Mouse (Mus musculus) cerebellum, postnatal 36 days (tissue): ENCODE data around the gene Rgs8.

Experiments used
- DNase-seq, 2 experiments: peaks; one replicate each; pipeline ENCODE4 v3.0.0; 2021 to 2022; ENCODE audit warnings: mixed read lengths in 2 of 2

The Rgs8 gene

DNA sequence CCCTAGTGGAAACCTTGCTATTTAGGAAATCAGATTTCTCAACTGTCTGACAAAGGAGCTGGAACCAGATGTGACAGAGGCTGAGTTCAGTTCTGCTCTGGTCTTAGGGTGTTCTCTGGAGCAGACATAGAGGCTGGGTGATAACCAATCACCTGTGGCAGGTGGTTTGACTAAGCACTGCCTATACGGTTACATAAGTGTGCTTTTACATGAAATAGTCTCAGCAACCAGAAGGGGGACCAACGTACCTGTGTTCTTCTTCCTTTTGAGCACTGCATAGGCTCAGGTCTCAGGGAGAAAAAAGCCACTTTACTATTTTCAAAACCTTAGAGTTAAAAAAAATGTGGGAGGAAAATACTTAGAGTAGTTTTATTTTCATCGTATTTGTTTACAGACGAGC is 22.8 kb downstream of the Rgs8 start:
- DNase-seq, result no peak

DNA sequence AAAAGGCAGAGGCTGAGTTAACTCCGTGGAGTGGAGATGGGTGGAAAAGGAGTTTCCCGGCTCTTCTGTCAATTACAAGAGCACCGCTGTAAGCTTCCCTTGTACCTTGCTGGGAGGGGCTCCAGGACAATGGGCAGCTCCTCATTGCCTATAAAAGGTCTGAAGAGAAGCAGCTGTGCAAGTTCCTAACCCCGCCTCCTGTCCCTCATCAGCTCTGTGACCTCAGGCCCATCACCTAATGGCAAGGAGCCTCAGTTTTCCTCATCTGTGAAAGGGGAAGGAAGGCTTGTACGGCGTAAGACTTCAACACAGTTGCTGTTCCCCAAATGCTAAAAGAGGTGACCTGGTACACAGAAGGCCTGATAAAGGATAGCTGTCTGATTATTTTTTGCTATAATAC is 24.8 kb downstream of the Rgs8 start:
- DNase-seq, result no peak

DNA sequence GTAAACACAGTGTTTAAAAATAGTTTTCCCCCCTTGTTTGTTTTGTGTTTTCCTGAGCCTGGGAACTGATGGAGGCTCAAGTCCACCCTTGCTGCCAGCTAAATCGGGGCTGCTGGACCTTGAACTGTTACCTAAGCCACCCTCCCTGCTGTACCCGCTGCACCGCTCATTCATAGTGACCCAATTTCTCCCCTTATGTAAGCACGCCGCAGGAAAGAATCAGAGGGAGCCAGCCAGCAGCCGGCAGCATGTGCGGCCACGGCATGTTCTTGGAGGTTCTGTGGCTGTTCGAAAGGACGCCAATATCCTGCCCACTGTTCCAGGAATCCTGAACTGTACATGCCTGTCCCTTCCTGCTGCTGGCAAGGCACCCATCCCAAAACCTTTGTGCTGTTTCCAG is 26.3 kb downstream of the Rgs8 start:
- DNase-seq, result peak; percentile 90 to 92

DNA sequence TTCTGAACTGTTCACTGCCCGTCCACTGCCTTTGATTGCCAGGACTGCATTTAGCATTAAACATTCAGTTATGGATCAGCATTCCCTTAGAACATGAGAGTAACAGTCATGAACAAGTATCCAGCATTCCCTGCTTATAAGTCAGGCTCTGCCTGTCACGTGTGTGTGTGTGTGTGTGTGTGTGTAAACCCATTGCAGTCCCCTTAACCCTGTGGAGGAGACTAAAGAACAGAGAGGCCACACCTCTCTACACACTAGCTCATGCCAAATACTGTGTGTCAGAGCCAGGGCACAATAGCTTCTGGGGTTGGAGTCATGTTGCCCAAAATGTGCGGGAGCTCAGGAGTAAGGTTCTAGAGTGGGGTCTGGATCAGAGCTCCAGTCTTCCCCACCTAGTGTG is 26.8 kb downstream of the Rgs8 start:
- no peak for DNase-seq

DNA sequence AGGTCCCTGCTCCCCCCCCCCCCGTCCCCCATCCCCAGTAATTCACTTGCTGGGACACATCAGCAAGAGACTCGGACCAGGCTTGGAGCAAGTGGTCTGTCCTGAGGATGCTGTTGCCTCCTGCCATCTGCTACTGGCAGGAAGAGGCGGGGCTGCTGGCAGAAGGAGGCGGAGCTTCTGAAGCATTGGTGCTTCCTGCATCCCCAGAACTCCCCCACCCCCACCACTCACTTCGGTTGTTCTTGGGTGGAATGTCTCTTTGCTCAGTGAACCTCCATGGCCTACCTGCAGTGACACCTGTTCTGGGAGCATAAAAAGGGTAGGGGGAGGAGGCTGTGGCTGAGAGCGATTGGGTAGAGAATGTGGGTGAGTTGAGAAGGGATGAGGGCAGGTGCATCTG is 27.5 kb downstream of the Rgs8 start:
- no peak for DNase-seq

DNA sequence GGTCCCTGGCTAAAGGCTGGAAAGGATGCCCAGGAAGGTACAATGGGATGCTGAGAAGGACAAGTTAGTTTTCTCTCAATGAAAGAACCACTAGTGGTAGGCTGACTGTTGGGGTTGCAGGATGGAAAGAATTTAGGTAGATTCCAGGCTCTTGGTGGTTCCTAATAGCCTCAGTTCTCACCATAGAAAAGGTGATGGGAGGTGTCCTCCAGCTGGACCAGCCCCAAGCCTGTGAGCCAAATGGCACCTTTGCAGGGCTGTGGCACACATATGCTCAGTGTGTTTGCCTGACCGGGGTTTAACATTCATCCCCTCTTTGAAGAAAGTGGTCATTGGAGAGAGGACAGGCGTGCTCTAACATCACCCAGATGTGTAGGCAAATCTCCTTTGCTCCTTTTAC is 28.2 kb downstream of the Rgs8 start:
- DNase-seq, result peak; percentile 72 to 76

DNA sequence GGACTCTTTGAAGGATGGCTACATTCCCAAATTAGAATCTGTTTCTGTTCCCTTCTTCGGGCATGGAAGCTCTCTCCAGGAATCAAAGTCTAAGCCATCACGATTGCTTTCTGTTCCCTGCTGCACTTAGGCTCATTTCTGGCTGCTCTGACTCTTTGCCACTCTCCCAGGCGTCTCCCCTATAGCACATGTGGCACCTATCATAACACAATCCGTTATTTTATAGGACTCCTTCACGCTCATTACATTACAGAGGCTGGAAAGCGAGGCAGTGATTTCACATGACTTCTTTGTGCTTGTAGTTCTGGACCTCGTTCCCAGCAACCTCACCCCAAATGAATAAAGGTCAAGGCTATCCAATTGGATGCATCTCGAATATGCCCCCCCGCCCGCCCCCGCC is 30.4 kb downstream of the Rgs8 start:
- no peak for DNase-seq

DNA sequence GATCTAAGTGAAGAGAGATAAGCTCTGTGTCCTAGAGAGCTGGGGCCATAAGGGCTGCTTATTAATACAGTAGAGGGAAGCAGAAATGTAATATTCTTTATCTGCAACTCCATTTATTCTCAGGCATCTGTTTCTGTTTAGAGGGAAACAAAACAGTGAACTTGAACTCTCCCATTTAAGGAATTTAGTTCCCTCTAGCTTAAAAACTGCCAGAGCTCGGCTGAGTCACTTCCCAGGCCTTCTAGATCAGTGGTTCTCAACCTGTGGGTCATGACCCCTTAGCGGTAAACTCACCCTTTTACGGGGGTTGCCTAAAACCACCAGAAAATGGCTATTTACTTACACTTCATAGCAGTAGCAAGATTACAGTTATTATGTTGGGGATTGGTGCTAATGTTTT is 32.8 kb downstream of the Rgs8 start:
- DNase-seq, result no peak

DNA sequence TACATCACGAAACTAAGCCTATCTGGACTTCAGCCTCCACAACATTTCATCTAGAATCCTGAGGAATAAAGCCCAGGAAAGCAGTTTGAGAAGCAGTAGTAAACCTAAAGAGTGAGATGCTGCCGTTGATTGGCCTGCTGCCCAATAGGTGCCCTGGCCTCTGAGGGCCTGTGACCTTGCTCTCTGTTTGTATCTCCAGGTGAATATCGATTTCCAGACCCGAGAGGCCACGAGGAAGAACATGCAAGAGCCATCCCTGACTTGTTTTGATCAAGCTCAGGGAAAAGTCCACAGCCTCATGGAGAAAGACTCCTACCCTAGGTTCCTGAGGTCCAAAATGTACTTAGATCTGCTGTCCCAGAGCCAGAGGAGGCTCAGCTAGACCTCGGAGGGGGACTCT is 39.7 kb downstream of the Rgs8 start:
- DNase-seq, result no peak

DNA sequence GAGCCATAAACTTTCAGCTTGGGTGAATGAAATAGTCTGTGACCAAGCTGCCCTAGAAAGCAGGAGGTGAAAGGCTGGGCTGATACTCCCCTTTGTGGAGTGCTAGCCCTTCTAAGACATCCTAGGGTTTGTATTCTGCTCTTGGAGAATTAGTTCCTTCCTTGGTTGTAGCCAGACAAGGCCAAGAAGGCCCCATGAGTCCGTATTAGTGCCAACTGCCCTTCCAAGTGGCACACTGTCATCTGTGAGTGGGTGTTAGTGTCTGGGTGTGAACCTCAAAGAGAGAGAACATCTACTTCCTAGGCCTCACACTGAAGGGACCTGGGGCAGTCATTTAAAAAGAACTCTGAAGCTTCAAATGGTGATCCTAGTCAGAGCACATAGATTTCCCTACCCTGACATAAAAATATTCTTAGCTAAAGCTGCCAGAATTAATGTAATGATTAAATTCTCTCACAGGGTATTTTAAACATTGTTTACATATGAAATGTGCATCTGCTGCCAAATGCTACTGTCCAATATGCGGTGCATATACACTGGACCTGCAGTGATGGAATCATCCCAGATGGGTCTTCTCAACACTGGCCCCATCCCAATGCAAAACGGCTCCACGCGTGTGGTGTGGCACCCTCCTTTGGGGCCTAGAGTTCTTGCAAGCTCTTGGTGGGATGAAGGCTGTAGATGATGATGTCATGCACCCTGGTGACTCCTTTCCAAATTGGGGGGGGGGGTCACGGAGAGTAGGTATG is 41.7 kb downstream of the Rgs8 start:
- peak in 1 of 2 experiments; percentile 23 for DNase-seq

DNA sequence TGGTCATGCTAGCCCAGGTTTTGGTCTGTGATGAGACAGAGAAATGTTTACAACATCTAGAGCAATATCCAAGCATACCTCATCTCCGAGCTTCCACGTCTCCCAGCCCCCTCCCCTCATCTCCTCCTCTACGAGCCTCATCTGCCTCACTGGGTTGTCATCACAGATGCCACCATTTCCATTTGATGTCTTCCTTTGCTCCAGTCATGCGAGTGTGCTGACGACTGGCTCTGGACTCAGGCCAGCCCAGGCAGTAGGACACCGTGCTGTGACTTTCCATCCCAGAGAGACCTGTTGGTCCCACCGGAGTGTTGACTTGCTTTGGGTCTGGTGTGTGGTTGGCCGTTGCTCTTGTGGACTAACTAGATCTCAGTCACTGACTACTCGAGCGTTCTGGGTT is 42.6 kb downstream of the Rgs8 start:
- DNase-seq, result no peak

DNA sequence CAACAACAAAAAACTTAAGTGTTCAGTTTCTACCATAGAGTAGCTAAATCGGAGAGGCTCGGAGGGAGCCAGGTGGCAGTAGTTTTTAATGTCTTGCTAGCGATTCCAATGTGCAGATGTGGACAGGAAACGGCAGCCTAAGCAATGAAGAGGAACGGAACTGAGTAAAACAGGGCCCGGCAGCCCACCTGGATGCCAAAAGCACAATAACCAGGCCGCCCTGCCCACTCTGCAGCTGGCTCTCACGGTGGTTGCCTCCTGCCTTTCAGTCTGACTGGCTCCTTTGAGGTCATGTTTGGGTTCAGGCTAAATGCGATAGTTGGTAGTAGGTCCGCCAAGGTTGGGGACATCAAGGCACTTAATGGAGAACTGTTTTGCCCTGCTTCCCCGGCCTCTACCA is 43.3 kb downstream of the Rgs8 start:
- no peak for DNase-seq

DNA sequence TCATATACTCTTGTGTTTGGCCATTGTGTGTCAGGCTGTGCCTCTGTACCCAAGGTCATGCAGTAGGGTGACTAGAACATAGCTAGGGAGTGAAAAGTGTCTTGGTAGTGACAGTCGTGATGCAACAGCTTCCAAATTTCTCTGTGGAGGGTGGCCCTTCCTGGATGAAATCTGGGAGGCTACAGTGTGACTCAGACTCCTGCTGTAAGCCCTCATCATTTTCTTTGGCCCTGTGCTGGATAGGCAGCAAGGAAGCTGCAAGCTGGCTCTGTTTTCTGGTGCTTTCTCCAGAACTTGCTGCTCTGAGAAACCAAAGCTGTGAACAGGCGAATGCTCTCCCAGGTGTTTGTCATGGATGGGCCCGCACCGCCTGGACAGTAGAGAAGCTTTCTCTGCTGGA is 43.7 kb downstream of the Rgs8 start:
- no peak for DNase-seq

DNA sequence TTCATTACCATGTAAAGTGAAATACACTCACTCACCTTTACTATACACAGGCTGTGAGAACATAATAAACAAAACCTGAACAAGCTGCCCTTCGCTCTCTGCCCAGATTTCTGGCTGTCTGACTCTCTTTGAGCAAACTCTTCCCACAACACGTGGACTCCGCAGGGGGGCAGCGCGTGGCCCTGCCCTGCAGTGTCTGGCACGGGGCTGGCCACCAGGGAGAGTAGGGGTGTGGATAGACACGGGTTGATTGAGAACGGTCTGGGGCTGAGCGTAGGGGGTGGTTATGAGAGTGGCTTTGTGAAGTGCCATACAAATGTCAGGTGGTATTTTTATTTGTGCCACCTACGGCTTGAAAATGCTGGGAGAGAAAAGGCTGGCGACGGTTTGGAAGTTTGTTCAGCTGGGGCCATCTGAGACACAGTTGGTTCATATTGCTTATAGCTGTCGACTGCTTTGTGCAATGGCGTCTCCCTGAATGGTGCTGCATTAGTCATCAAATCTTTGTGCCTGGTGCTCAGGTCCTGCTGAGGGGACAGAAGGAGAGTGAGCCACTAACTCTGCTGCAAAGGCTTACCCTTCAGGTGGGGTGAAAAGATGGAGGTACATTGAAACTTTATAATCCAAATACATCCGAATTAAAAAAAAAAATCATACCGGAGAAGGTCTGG is 44.9 kb downstream of the Rgs8 start:
- peak; percentile 62 to 69 for DNase-seq

DNA sequence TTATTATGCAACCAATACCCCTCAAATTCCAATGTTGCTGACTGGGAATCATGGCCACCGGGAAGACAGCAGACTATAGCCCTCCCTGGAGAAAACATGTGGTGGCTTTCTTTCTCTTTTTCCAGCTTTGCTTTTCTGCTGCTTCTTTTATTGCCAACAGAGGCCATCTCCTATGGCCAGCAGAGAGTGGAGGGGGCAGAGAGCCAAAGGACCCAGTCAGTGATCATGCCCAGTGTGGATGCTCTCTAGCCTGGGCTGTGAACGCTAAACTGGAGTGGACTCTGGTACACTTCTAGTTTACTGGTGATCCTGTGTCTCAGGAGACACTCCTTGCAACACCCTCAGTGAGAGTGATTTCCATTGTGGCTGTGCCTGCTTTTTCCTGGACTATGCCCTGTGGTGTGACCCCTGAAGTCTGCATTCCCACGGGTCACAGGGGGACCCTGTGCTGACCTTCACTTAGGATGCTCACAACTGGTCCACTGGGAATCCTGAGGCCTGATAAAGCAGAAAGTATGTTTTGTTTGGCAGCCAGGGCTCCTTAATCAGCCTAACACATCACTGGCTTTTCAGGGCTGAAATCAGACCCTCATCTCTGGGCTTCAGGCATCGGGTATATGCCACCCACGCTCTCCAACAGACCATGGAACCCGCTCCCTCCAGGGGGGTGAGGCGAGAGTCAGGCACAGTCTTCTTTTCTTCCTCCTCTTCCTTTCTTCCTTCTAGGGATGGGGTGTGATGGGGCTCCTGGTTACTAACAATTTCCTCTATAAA is 45.7 kb downstream of the Rgs8 start:
- DNase-seq, result peak in 1 of 2 experiments; percentile 22

DNA sequence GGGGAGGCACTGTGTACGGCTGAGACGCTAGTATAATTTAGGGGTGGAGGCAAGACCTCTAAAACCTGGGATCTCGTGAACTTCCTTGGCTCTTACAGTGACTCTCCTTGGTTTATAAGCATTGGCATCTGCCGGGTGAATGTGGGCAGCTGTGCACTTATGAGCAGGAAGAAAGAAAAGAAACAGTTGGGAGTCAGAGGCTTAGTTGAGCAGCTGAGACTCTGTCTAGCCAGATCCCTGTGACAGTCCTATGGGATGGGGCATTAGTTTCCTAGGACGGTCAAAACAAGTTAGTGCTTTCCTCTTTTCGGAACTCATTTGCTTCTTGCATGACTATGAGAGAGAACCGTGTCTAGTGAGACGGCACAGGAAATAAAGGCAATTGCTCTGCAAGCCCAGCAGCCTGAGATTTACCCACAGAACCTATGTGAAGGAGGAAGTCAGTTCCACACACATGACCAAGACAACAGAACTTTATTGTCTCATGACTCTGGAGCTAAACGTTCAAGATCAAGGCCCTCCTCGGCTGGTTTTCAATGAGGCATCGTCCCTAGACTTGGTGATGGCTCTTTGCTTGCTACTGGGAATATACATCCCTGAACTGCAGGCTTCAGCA is 47.7 kb downstream of the Rgs8 start:
- DNase-seq, result no peak

DNA sequence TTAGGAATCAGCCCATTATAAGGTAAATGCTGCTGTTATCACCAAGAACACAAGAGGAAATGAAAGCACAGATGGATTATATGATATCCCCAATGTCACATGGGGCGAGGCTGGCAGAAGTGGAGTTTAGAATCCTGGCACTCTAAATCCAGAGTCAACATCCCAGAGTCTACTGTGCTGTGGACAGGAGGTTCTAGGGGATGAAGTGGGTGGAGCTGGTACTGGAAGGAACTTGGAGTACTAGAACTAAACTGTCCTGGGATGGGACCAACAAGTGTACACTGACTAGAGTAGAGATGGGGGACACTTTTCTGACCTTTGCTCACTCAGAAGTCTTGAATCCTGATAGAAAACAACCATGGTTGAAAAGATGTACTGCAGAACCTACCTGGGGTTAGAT is 48.6 kb downstream of the Rgs8 start:
- DNase-seq, result no peak

DNA sequence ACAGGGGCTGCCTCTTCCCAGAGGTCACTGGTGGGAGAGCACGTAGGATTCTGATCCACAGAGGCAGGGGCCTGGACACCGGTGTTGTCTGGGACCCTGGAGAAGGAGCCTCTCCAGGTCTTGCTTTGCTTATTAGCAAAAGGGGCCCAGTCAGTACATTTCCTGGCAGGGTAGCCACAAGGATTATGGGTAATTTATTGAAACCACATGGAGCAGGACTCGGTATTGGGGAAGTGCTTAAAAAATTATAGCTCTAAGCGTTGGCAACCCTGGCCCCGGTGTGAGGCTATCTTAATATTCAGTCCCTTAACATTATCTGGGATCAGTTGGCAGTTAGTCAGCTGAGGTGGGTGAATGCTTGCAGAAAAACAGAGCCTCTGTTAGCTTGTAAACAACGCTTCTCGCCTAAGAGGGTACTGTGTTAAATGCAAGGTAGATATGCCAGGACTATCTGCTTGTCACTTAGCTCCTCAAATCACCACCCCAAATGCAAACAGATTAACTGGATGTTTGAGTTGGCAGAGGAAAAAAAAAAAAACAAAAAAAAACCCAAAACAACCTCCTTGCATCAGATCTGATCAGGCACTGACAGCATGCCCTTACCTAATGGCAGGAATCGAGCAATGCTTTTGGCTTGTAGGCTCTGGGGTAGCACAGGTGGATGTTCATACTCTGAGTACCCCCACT is 49.5 kb downstream of the Rgs8 start:
- no peak for DNase-seq

DNA sequence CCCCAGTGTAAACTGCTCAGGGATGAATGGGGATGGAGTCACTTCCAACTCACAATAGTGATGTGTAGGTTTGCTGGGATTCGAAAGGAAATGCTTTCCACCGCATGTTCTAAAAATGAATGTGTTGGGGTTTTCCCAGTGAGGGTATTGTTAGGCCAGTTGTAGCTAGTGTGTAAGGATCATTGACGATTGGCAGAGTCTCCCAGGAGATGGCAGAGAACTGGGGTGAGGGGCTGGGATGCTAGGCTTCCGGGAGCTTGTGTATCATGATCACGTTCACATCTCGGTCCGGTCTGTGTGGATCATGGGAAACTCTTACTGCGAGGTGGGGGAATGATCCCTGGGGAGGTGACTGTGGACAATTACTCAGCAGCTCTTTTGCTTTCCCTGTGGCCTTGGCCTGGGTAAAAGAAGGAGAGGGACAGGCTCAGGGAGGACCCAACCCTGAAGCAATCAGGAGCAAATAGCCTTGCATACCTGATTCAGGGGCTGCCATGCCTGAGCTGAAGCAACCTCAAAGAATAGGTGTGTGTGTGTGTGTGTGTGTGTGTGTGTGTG is 50.1 kb downstream of the Rgs8 start:
- DNase-seq, result no peak

DNA sequence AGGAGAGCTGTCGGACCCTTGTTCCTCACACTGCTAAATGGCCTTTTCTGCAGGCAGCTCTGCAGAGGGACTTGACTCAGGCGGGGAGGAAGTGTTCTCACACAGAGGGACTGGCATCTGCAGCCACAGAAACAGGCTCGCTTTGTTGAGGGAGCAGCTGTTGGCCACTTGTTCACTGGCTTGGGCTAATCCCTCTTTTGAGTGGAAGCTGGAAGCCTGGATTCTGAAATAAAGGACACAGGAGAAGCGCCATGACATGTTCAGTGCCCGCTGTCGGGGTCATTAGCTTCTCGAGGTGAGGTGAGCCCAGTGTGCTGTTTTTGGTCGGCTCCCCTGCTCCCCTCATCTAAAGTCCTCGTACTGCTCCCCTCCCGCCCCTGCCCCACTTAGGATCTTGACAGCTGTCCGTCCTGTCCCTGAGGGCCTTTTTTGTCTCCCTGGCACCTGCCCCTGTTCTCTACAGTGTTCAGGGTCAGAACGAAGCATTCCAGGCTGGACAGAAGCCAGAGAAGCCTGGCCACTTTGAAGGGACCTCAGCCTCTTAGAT is 50.7 kb downstream of the Rgs8 start:
- no peak for DNase-seq

DNA sequence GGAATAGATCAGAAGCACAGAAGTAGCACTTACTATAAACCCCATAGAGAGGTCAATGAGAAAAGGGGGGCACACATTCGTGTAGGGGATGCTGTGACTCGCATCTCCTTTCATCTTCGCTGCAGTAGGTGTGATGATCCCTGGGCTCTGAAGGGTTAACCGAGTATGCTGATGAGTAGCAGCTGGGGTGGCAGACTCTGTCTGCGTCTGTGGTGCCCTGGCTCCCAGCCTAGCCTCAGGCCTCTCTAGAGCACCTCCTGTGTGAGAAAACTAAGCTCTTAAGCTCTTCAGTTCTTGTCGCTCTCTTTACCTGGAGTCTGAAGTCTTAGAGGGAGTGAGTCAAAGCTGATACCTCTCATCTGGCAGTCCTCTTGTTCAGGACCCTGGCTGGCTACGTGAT is 51.3 kb downstream of the Rgs8 start:
- DNase-seq, result no peak

DNA sequence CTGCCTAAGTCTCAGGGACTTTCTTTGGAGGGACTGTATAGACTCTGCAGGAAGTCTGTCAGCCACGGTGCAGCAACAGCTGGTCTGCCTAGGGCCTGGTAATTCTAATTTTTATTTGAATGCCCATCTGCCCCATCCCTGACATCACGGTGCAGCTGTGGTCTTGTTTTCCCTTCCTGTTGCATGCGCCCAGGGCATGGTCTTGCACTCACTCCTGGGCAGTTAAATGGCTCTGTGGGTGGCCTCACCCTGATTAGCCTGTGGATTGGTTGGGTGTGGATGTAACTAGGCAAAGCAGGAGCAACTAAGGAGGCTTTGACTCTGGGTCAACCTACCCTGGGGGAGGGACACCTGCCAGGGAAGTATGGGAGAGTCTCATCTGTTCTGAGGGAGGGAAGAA is 52.2 kb downstream of the Rgs8 start:
- DNase-seq, result no peak
